Mouse (Mus musculus) urinary bladder, postnatal 36 days (tissue): Measurements from ENCODE around the gene Vamp8.

Experiments
- DNase-seq, 2 experiments: peaks; one replicate each; pipeline ENCODE4 v3.0.0; 2022; ENCODE audit warnings: low spot score in 2 of 2, mixed read lengths in 1 of 2

Gene Vamp8

DNA sequence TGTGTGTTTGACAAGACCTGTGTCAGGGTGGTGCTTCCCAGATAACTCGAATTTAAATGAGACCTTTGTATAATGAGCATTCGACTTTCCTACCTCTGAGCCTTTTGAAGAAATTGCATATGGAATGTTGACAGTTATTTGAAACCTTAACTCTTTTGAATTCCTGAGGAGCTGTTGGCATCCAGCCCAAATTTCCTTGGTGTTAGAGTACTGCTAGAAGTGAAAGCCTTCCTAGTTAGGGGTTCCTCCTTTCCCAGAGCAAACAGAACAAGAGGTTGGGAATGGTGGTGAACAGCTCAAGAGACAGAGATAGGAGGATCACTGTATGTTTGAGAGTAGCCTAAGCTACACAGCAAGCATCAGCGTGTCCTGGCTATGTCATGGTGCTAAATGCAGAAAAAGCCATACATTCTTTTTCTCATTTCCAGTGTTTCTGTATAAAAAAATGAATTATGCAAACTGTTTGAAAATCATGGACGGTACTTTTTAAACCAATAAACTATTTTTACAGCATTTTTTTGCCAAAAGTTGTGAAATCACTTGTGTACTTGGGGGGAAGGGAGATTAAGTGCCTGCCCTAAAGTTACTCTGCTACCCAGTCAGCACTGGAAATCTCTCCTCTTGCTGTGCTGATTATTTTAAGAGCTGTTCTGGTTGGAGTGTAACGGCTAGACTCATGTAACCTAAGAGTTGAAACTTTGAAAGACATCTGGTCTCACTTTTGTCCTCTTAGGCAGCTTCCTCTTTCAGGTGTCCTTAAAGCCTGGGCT lies 37.7 kb downstream of the Vamp8 start:
- DNase-seq: no peak

GRCm38 (mm10) chr6:72350214-72350613 lies 40.3 kb downstream of the Vamp8 start:
- no peak for DNase-seq

GRCm38 (mm10) chr6:72348411-72348810 lies 42.1 kb downstream of the Vamp8 start:
- no peak for DNase-seq

GRCm38 (mm10) chr6:72347166-72347941 lies 43.1 kb downstream of the Vamp8 start, which contains the start of gene 0610030E20Rik:
Gene 0610030E20Rik (plus strand): TSS chr6:72347317.
- peak; percentile 65 to 80 for DNase-seq

GRCm38 (mm10) chr6:72346261-72346660 lies 44.2 kb downstream of the Vamp8 start:
- no peak for DNase-seq

DNA sequence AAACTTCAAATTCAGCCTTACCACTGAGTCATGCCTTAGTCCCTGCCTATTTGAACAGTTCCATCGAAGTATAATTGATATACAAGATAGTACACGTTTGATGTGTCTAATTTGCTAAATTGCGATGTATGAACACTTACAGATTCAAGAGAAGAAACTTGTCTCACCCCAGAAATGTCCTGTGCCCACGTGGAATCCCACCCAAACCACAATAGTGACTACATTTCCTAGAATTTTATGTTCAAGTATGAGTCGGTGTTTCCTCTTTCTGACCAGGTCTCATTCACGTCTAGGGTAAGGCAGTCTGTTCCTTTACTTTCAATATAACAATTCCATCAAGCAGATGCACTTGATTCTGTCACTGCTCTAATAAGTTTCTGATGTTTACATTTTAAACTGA lies 44.9 kb downstream of the Vamp8 start:
- DNase-seq: no peak

DNA sequence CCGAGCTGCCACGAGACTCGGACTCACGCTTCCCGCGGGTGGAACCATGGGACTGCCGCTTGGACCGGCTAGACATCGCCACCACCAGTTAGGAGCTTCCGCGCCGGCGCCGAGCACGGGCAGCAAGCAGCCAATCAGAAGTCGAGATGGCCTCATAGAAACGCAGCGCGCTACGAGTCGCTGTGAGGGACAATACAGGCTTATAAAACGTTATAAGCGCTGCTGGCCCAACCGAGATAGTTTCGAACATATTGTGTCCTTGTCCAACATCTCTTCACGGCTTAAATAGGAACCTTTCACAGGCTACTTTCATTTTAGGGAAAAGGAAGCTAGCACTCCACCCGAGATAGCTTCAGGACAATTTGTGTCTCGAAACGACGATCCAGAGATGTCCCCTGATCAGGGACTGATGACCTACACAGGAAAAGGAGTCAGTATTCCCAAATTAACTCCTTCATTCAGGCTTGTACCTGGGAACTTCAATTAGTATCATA lies 45.4 kb downstream of the Vamp8 start, which contains the start of gene Usp39:
TSS of gene Usp39 (minus strand) at position 111 of the 494 bp plus-strand sequence.
- DNase-seq: peak; percentile 84 to 93

DNA sequence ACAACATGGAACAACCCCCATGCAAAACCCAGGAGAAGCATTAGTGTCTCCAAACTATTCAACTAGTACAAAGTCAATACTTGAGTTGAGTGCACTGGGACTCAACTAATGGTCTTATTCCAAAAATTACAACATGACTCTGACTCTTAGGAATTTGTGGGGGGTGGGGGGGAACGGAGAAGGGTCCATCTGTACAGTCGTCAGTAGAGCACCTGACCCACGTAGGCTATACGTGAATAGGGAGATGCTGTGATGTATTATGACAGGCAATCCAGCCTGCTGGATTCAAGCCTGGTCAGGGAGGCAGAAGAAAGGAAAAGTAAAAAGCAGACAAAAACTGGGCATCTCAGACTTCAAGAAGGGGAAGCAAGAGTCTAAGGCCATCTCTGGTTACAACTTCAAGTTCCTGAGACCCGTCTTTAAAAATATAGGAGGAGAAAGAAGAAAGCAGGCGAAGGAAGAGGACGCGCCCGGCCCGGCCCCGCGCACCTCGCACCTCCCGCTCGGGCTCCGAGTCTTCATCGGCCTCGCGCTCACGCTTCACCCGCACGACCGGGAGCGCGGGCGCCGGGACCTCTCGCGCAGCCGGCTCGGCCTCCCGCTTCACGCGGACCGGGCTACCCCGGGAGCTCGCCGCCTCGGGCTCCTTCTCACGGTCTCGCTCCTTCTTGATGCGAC lies 46.0 kb downstream of the Vamp8 start:
- DNase-seq: no peak

DNA sequence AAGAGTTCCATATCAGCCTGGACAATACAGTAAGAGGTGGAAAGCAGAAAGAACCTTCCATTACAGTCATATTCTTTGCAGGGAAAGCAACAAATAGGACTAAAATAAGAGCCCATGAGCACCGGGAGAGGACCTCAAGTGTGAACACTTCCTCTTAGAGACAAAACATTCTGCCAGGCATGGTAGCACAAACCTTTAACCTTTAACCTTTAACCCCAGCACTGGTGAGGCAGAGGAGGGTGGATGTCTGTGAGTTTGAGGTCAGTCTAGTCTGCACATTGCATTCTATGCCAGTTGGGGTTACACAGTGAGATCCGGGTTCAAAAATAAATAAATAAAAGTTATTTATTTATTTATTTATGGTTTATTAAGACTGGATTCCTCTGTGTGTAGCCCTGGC lies 50.0 kb downstream of the Vamp8 start:
- DNase-seq: no peak
